Mouse (Mus musculus) E14TG2a.4 (cell line): ENCODE results near the gene Sema3f.

Experiments
- CTCF ChIP-seq: conservative IDR thresholded peaks from 2 replicates; pipeline ENCODE4 v1.5.1; 2014; ENCODE audit warnings: low read length
- NANOG ChIP-seq: IDR thresholded peaks from 2 replicates; pipeline ENCODE4 v1.6.1; 2014; ENCODE audit warnings: borderline replicate concordance, low read length, mixed read lengths

GRCm38 (mm10) chr9:107641666-107642065 is 68.6 kb downstream of the Sema3f start:
- TF ChIP-seq CTCF = no peak
- no peak for TF ChIP-seq NANOG
